Mouse (Mus musculus) 3134 (cell line): ENCODE measurements around the gene Gm14862.

Experiments used
- DNase-seq: peaks from one replicate; pipeline ENCODE4 v3.0.0-alpha.2; 2011; ENCODE audit warnings: low spot score; ENCODE audit not compliant: insufficient read length; ENCODE audit errors: extremely low read depth

Gm14862 gene

DNA sequence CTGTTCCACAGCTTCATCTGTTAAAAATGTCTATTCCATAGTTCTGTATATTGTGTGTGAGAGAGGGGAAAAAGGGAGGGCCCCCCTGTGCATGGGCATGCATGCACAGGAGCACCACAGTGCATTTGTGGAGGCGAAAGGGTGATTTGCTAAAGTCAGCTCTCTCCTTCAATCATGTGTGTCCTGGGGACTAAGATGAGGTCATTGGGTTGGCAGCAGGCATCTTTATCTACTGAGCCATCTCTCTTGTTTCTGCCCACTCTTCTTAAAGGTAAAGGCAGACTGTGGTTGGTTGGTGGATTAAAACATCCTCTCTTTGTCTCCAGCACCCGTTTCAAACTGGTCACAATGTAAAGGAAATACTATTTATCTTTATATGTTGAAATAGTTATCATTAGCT lies 29.6 kb downstream of the Gm14862 start:
- no peak for DNase-seq

- DNase-seq: peak; percentile 58
These were observed 34.1 kb downstream of the Gm14862 start for GRCm38 (mm10) chrX:9222412-9223221.

- DNase-seq: peak; percentile 13
These were observed 35.0 kb downstream of the Gm14862 start for GRCm38 (mm10) chrX:9221736-9222135.

DNA sequence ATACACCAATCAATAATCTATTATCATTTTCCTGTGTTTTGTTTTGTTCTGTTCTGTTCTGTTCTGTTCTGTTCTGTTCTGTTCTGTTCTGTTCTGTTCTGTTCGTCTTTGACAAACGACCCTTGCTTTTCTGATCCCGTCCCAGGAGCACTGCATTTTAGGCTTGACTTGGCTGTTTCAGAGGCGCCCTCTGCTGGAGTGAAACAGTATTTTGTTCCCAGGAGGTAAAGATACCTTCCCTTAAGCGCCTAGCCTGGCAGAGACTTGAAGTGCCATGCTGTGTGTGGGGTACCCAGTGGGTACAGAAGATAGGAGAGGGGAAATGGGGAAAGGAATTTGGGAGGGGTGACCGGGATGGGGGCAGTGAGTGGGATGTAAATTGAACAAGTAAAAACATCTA lies 35.5 kb downstream of the Gm14862 start:
- DNase-seq: peak; percentile 37

DNA sequence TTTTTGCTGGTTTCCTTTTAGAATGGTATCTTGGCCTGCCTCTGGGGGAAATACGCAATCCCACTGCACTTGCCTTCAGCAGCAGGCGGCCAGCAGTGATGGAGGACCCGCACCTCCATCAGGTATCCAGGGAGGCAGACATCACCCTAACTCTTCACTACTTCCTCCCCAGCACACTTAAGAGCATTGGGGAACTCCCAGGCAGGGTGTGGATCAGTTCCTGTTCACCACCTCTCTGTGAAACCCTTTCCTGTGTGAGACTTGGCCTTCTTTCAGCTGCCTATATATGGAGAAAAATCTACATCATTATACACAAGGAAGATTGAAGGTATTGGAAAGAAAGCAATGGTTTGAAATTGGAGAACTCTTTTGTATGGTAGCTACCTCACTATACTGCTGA lies 37.1 kb downstream of the Gm14862 start:
- no peak for DNase-seq

GRCm38 (mm10) chrX:9216244-9216643 lies 40.5 kb downstream of the Gm14862 start:
- no peak for DNase-seq

DNA sequence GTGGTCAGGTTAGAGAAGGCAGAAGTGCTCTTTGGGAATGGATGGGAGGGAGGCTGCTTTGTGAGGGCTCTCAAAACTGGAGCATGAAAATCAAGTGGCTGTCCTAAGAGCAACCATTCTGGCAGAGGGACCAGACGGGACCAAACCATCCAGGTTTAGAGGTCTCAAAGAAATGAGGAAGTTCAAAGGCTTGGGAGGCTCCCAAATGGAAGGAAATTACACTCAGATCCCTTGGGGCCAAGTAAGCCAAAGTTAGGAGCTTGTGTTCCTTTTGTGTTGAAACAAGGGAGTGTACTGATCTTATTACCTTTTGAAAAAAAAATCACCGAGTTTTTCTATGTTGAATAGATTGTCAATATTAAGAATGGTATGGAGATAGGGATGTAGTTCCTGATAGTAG lies 51.6 kb downstream of the Gm14862 start:
- no peak for DNase-seq

DNA sequence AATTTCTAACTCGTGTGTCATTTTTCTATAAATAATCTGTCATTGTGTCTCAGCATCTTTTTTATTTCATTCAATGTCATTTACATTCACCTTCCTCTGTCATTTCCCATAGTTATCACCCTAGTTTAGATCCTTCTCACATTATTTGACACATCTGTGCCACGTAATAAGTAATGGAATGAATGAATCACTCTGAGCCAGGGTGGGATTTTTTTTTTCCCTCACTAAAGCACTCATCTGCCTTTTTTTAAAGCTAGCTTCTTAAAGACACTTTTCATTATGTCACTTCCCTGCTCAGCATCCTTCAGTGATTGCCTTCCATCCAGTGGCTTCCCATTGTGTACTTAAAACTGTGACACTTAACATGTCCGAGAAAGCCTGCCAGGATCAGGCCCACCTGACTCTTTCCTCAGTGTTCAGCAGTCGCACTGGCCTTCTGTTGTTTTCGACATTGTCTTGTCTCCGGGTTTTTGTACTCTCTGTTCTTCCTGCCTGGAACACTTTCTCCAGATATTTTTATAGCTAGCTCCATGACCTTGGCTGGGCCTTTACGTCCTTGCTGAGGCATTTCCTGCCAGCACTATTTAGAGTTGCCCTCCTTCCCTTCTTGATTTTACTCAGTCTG lies 53.8 kb downstream of the Gm14862 start:
- DNase-seq: peak; percentile 20

DNA sequence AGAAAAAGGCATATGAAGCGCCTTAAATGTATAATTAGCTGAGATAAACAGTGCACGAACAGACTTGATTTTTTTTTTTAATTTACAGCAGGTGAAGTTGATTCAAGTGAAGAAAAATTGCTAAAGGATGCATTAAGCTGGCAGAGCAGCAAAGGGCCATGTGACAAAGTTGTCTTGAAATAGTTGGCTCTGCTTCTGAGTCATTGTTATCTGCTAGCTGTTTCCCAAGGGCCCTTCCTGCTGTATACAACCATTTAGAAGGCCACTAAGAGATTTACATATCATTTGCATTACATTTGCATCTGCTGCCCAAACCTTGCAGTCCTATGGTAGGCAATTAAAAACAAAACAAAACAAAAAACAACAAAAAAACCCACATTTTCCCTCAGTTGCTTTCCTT lies 54.7 kb downstream of the Gm14862 start:
- no peak for DNase-seq
